Mouse (Mus musculus): Measurements from ENCODE around the gene Dctn5. TPM values are rescaled to one million over a fixed set of nuclear protein-coding genes. Genes with fewer than 3 reads are reported as not detected.

Gene Dctn5
- polyA plus RNA-seq, 1 experiment from 2014 or later = 85.7 TPM

DNA sequence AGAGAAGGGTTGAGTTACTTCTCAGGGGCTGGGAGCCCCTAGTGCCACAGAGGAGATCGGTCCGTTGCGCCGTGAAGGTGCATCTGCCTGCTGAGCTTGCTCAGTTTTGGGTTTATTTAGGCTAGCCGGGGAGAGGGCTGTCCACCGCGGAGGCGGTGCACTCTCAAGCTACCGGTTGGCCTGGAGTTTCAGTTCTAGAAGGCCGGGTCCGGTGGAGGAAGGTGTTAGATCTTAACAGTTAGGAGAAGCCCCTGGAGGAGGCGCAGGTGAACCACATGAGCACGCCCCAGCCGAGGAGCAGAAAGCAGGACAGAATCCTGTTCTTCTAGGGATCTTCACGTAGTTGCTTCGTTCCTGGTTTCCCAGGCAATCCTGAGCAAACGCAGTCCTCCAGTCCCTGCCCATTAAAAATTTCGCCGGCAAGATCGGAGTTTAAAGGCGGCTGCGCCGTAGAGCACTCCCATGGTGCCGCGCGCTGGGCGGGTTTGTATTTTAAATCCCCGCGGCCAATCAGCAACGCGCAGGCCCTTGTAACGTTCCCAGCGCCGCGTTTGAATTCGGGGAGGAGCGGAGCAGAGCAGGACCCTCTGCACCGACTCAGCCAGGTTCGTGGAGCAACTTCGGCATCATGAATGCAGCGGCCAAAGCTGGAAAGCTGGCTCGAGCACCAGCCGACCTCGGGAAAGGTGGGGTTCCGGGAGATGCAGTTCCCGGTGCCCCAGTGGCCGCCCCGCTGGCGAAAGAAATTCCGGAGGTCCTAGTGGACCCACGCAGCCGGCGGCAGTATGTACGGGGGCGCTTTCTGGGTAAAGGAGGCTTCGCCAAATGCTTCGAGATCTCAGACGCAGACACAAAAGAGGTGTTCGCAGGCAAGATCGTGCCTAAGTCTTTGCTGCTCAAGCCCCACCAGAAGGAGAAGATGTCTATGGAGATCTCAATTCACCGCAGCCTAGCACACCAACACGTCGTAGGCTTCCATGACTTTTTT is 26.4 kb downstream of the Dctn5 start, which contains the start of gene Plk1:
Gene Plk1 (plus strand): TSS at position 525 of the 988 bp plus-strand sequence.
- peak within 1 kb of the TSS; percentile 91 for H3K4me2 ChIP-seq (ENCODE audit: low read length)
- peak within 1 kb of the TSS; percentile 80 for H3K27ac ChIP-seq
- H3K9me3 ChIP-seq (replicated peaks; ENCODE audit: low read length) = no peaks in the 10 kb centered on the region
- 0 out of 2 replicates have a peak, but pooled peaks cover 14% of the 10 kb centered on the region for H3K4me1 ChIP-seq (replicated peaks; ENCODE audit: insufficient read depth, low read length)
- no peaks in the 10 kb centered on the region for H3K27me3 ChIP-seq (ENCODE audit: insufficient read depth, low read length)
- no peak; the same call in 1 of the 2 replicates for TF ChIP-seq CTCF (IDR thresholded peaks at IDR 0.05; ENCODE audit: low read depth)
- ATAC-seq (replicated peaks; ENCODE audit: low FRiP score, low read depth) (peak; percentile 86), DNase-seq (ENCODE audit: low spot score) (peak; percentile 93)
- WGBS = under 1% methylated on average over 63 of the region's 63 CpGs
- H3K4me3 ChIP-seq (replicated peaks; ENCODE audit: low read depth, low read length) = peak within 1 kb of the TSS; percentile 65
- peaks cover 7% of the 10 kb centered on the region; the same call in 1 of the 2 replicates for H3K36me3 ChIP-seq (ENCODE audit: insufficient read depth, low read length)
- peak within 1 kb of the TSS; percentile 68 for H3K9ac ChIP-seq (ENCODE audit: low read depth, low read length)

DNA sequence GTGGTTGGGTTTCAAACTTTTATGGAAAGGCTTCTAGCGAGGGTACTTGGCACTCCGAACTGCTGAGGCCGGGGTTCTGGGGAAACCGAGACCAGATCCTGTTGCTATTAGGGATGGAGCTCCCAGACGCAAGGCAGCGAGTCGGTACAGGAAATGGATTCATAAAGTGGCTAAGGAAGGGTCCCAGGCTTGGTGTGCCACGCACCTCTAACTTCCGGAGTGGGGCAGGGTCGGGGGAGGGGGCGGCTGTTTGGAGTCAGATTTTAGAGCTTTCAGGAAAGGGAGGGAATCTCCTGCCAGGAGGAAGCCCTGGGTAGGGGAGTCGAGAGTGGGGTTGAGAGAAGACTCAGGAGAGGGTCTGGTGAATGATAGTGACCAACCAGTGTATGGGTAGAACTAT is 27.2 kb downstream of the Dctn5 start:
- Histone ChIP-seq H3K36me3 (ENCODE audit: insufficient read depth, low read length) (peaks cover 7% of the 10 kb centered on the region; the same call in 1 of the 2 replicates), H3K4me2 (ENCODE audit: low read length) (peak overlapping the region; percentile 91), H3K27me3 (ENCODE audit: insufficient read depth, low read length) (no peaks in the 10 kb centered on the region), H3K4me1 (replicated peaks; ENCODE audit: insufficient read depth, low read length) (0 out of 2 replicates have a peak, but pooled peaks cover 14% of the 10 kb centered on the region), H3K9me3 (replicated peaks; ENCODE audit: low read length) (no peaks in the 10 kb centered on the region), H3K4me3 (replicated peaks; ENCODE audit: low read depth, low read length) (peak overlapping the region; percentile 65), H3K9ac (ENCODE audit: low read depth, low read length) (peak overlapping the region; percentile 68), H3K27ac (no peak overlapping the region)
- 2% methylated on average over 12 of the region's 12 CpGs for WGBS
- DNase-seq (ENCODE audit: low spot score) (peak; percentile 14), ATAC-seq (replicated peaks; ENCODE audit: low FRiP score, low read depth) (no peak)
- no peak for TF ChIP-seq CTCF (IDR thresholded peaks at IDR 0.05; ENCODE audit: low read depth)

DNA sequence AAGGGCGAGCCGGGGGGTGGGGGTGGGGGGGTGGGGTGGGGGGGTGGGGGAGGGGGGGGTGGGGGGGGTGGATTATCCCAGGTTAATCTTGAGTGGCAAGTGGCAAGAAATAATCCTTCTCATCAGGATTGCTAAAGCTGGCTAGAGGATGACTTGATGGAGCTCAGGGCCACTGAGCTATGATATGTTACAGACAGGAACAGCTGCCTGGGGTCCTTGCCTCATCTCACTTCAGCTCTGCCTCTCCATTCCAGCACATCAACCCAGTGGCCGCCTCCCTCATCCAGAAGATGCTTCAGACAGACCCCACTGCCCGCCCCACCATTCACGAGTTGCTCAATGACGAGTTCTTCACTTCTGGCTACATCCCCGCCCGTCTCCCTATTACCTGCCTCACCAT is 30.9 kb downstream of the Dctn5 start:
- DNase-seq (ENCODE audit: low spot score) (no peak), ATAC-seq (replicated peaks; ENCODE audit: low FRiP score, low read depth) (no peak)
- H3K27me3 ChIP-seq (ENCODE audit: insufficient read depth, low read length) = no peaks in the 10 kb centered on the region
- H3K4me3 ChIP-seq (replicated peaks; ENCODE audit: low read depth, low read length) = no peak overlapping the region
- no peak for TF ChIP-seq CTCF (IDR thresholded peaks at IDR 0.05; ENCODE audit: low read depth)
- no peak overlapping the region for H3K27ac ChIP-seq
- H3K4me2 ChIP-seq (ENCODE audit: low read length) = no peak overlapping the region
- 91% methylated on average over 8 of the region's 8 CpGs for WGBS
- no peaks in the 10 kb centered on the region for H3K9me3 ChIP-seq (replicated peaks; ENCODE audit: low read length)
- peaks cover 25% of the 10 kb centered on the region for H3K36me3 ChIP-seq (ENCODE audit: insufficient read depth, low read length)
- no peak overlapping the region for H3K9ac ChIP-seq (ENCODE audit: low read depth, low read length)
- 0 out of 2 replicates have a peak, but pooled peaks cover 7% of the 10 kb centered on the region for H3K4me1 ChIP-seq (replicated peaks; ENCODE audit: insufficient read depth, low read length)

DNA sequence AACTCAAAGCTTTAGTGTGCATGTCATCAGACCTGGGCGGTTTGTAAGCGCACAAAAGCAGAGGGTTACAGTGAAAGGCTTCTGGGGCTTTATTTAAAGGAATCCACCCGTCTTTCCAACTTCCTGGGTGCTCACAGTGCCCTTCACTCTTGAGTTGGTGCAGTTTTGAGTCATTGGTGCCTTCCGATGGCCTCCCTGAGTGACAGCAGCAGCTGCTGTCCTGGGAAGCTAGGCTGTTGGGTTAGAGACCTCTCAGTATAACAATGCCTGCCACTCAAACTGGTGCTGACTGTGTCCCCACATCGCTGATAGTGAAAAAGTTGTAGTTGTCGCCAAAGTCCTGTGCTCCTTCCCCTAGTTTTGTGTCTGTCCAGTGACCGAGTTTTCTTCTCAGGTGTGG is 34.4 kb downstream of the Dctn5 start:
- Histone ChIP-seq H3K4me2 (ENCODE audit: low read length) (no peak overlapping the region), H3K9ac (ENCODE audit: low read depth, low read length) (no peak overlapping the region), H3K9me3 (replicated peaks; ENCODE audit: low read length) (no peaks in the 10 kb centered on the region), H3K27me3 (ENCODE audit: insufficient read depth, low read length) (no peaks in the 10 kb centered on the region), H3K27ac (no peak overlapping the region), H3K4me1 (replicated peaks; ENCODE audit: insufficient read depth, low read length) (no peaks in the 10 kb centered on the region), H3K4me3 (replicated peaks; ENCODE audit: low read depth, low read length) (no peak overlapping the region), H3K36me3 (ENCODE audit: insufficient read depth, low read length) (peaks cover 41% of the 10 kb centered on the region)
- 94% methylated on average over 7 of the region's 7 CpGs for WGBS
- ATAC-seq (replicated peaks; ENCODE audit: low FRiP score, low read depth) = no peak
- DNase-seq (ENCODE audit: low spot score) = no peak
- TF ChIP-seq CTCF (IDR thresholded peaks at IDR 0.05; ENCODE audit: low read depth) = no peak

DNA sequence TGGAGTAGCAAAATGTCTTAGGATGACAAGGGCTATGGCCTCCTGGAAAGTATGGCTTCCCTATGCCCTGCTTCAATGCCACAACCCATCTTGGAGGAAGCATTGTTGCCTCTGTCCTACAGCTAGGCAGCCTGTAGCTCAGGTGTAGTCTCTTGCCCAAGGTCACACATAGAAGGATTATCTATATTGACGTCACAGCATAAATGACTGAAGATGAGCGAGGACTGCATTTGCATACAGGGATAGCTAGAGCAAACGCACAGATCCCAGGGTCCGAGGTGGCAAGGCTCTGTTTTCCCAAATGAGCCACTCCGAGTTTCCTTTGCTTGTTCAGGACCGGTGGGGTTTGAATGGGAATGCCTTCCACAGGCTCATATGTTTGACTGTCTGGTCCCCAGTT is 37.9 kb downstream of the Dctn5 start:
- Histone ChIP-seq H3K9ac (ENCODE audit: low read depth, low read length) (no peak overlapping the region), H3K4me3 (replicated peaks; ENCODE audit: low read depth, low read length) (no peak overlapping the region), H3K27ac (no peak overlapping the region), H3K4me1 (replicated peaks; ENCODE audit: insufficient read depth, low read length) (no peaks in the 10 kb centered on the region), H3K27me3 (ENCODE audit: insufficient read depth, low read length) (no peaks in the 10 kb centered on the region), H3K36me3 (ENCODE audit: insufficient read depth, low read length) (peaks cover 35% of the 10 kb centered on the region), H3K4me2 (ENCODE audit: low read length) (no peak overlapping the region), H3K9me3 (replicated peaks; ENCODE audit: low read length) (no peaks in the 10 kb centered on the region)
- no peak for DNase-seq (ENCODE audit: low spot score)
- no peak for TF ChIP-seq CTCF (IDR thresholded peaks at IDR 0.05; ENCODE audit: low read depth)
- 83% methylated on average over 6 of the region's 6 CpGs for WGBS
- ATAC-seq (replicated peaks; ENCODE audit: low FRiP score, low read depth) = no peak

DNA sequence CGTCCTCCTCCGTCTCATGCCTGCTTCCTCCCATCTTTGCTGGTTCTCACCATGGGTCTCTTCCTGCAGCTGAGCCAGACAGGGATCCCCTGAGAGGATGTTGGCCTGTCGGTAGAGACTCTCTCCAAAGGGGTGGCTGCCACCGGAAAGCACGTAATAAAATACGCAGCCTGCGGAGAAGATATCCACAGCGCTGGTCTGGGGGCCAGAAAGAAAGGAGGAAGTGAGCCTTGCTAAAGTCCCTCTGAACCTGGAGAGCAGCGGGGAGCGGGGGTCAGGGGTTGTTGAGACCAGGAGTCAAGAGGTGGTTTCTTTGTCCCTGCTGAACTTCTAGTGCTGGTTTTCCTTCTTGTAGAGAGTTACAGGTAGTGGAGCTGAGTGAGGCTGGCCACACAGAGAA is 38.8 kb downstream of the Dctn5 start:
- H3K9me3 ChIP-seq (replicated peaks; ENCODE audit: low read length) = no peaks in the 10 kb centered on the region
- no peak for ATAC-seq (replicated peaks; ENCODE audit: low FRiP score, low read depth)
- H3K36me3 ChIP-seq (ENCODE audit: insufficient read depth, low read length) = peaks cover 35% of the 10 kb centered on the region
- no peak for TF ChIP-seq CTCF (IDR thresholded peaks at IDR 0.05; ENCODE audit: low read depth)
- no peaks in the 10 kb centered on the region for H3K4me1 ChIP-seq (replicated peaks; ENCODE audit: insufficient read depth, low read length)
- no peaks in the 10 kb centered on the region for H3K27me3 ChIP-seq (ENCODE audit: insufficient read depth, low read length)
- H3K4me2 ChIP-seq (ENCODE audit: low read length) = no peak overlapping the region
- 64% methylated on average over 10 of the region's 10 CpGs for WGBS
- no peak overlapping the region for H3K9ac ChIP-seq (ENCODE audit: low read depth, low read length)
- DNase-seq (ENCODE audit: low spot score) = no peak
- H3K27ac ChIP-seq = no peak overlapping the region
- no peak overlapping the region for H3K4me3 ChIP-seq (replicated peaks; ENCODE audit: low read depth, low read length)
